Mouse (Mus musculus) mouse trophoblast stem cell (cell line): Measurements from ENCODE around the gene Gm21440.
"Not testable (repeated sequence)": the region's sequence is repeated elsewhere in the genome, so short reads cannot be mapped to it uniquely, and the experiment has no call there.

ENCODE experiments used
- in situ Hi-C, 2 experiments: fragments of 300-500 bp; cut with MseI, MboI; formaldehyde crosslinking; loops; 2 replicates in 1 of 2; 3 replicates in 1 of 2; pipeline ENCODE4 v1.15.1; 2025

The Gm21440 gene

DNA sequence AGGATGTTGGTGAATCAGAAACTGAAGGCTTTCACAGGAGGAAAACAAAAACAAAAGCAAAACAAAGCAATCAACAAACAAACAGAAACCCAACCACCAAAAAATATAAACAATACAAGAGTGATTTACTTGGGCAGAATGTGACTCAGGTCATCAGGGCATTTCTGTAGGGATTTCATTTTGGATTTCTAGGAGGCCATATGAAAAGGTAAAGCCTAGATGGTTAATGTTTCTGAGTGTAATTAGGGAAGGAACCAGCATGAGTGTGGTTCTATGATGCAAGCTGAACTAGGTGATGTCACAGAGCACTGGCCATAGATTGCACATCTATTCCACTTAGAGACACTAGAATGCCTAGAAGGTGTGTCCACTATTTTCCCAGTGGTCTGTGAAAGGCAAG, at the start of gene Gm21440, which contains the start of gene Gm21454:
Gm21440 (plus strand) TSS at position 301 of the 400 bp plus-strand sequence.
Gm21454 (plus strand) TSS at position 352 of the 400 bp plus-strand sequence.
- in situ Hi-C loops: not testable (repeated sequence)

DNA sequence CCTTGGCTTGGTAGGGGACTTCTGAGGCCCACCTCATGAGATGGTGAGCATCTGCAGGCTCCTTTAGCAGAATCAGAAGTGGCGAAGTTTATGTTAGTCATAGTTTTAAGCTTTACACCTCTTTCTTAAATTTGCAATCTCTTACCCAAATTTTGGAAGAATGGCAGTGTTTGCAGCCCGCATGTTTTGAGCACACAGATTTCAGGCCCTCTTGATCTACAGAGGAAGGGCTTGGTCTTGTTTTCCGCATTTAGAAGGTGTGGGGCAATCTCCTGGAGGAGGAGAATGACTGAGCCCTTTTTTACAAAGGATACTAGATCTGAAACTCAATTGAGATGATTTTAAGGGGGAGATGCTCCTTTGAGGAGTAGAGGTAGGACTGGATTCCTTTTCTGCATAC, 28.4 kb upstream of the Gm21440 start, which contains the start of gene Gm21828:
Gm21828 (minus strand) TSS at position 101 of the 400 bp plus-strand sequence.
- in situ Hi-C loops: not testable (repeated sequence)
